Mouse (Mus musculus) 3134 (cell line): ENCODE measurements around the gene Pde1a.

Experiments used
- DNase-seq: peaks from one replicate; pipeline ENCODE4 v3.0.0-alpha.2; 2011; ENCODE audit warnings: low spot score; ENCODE audit not compliant: insufficient read length; ENCODE audit errors: extremely low read depth

Gene Pde1a

GRCm38 (mm10) chr2:80054042-80054441 is 75.2 kb downstream of the Pde1a start:
- no peak for DNase-seq

- no peak for DNase-seq
Measured at GRCm38 (mm10) chr2:80046751-80047513, 82.3 kb downstream of the Pde1a start.

DNA sequence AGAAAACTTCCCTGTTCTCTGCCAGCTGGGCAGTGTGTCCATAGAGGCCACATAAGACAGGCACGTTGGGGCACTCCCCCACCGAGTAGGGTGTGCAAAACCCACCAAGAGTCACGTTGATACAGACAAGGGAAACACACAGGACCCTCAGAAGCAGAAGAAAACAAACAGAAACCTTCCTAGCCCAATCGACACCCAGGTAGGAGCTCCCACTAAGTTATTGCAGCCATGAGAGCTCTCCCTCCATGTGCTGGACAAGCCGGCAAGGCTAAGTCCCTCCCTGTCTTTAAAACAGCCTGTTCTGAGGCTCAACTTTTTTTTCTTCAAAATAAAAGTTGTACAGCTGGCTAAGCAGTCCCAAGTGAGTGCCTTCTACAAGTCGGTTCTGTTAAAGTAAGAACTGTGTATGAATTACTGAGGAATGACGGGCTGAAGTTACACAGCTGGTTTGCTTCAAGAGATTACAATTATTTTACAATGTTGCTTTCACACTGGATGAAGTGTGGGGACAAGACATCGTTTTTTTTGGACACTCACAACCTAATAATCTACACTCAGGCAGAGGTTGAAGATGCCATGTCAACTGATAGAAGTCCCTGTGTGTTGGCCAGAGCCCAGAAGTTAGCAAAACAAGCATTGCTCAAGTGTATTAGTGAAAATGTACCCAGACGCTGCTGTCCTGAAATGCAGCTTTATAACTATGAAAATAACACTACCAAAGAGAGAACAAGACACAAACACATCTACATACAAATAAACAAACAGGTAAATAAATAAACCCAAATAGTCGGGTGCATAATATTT is 90.4 kb downstream of the Pde1a start:
- no peak for DNase-seq

GRCm38 (mm10) chr2:80037971-80038370 is 91.3 kb downstream of the Pde1a start:
- no peak for DNase-seq

DNA sequence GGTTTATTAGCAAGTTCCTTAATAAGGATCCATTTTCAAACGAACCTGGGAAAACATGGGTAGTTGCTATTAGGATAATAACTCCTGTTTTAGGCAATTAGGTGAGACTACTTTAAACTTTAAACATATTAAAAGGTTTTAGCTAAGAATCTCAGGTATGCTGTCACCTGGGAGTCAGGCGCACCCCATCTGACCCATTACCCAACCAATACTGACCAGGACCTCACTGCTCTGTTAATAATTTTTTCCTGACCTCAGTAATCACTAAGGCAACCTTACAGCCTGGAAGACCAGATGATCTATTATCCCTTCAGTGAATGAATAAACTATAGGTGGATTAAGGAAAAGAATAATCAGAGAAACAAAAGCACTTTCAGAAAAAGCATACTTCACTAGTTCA is 100.2 kb downstream of the Pde1a start:
- DNase-seq: no peak

DNA sequence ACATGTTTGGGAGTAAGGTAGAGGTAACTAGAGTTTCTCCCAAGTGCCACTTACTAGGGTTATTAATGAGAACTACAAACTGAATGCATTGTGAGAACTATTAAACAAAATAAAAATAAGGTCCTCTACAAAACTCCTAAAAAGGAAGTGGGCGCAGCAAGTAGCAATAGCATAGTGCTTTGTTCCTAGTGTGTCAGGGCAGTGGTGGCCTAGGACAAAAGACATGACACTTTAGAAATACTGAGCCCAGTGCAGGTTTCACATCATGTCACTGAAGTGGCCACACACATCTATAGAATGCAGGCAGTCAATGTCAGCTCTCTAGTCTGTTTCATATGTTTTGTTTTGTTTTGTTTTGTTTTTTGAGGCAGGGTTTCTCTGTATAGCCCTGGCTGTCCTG is 103.2 kb downstream of the Pde1a start:
- no peak for DNase-seq

DNA sequence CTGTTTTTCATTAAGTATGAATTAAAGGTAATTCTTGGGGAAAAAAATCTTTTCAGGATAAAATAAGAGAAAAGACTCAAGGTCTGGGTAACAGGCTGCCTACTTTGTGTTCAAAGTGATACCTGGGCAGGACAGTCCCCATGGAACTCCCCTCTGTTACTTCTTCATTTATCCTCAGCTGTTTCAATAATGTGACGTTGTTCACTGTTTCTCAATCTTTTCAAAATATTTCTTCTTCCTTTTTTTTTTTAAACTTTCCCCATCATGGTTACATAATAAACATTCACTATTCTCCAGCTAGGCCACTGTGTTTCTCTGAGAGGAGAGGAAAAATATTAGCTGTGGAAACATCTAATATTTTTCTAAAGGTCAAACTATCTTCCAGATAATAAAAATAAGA is 103.7 kb downstream of the Pde1a start:
- DNase-seq: no peak

DNA sequence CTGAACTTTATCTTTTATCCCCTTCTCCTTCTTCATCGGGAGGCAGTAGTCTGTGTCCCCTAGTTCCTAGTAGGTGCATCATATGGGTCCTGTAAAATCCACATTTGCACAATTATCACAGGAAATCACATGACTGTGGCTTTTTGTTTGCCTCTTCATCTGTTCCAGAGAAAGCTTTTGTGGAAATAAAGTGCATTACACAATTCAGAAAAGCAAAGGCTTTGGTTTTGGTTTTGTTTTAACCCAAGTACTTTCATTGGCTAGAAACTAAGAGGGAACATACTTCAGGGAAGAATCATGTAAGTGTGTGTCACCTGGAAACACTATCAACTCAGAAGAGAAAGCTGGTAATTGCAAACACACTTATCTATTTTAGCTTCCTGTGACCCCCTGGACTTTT is 104.2 kb downstream of the Pde1a start:
- DNase-seq: no peak

DNA sequence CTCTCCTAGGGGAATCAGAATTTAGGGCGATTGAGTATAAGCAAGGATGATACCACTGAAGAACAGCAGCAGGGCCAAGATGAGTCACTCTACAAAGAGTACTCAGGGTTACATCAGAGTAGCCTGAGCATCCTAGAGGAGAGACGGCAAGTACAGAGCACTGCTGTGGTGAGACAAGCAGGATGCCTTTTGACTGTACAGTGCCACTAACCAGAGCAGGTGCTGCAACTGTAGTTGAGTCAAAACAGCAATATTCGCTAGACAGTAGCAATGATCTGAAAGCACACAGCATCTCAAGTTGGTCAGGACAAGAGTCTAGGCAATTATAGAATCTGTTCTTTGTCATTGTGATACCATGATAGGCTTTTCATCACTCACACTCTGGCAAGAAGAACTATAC is 115.1 kb downstream of the Pde1a start:
- no peak for DNase-seq

DNA sequence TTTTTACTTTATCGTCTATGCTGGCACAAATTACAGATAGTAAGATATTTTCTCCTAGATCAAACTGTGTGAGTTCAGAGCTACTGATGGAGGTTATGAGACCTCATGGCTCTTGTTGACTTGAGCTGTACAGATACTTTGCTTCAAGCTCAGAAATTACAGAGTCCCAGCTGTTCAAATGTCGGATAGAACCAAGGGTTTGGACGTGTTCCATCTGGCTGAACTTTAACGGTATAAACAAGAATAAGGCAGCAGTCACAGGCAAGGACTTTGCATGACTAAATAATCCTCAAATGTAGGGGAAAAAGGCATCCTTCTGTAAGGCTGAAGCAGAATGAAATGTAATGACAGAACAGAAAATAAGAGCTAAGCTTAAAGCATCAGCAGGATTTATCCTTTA is 116.2 kb downstream of the Pde1a start:
- no peak for DNase-seq

DNA sequence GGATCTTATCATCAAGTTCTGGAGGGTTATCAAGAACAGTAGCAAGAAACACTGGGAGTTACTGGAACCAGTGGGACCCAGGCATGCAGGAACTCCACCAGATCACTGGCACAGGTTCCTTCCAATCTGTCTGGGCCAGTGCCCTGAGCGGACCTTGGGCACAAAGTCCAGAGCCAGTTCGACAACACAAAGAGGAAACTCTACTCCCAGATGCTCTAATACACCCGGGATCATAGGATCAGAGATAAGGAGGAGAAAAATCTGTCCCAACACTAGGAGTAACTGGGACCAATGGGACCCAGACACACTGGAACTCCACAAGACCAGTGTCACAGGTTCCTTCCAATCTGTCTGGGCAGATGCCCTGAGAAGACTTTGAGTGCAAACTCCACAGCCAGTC is 130.1 kb downstream of the Pde1a start:
- no peak for DNase-seq

GRCm38 (mm10) chr2:79998460-79998859 is 130.8 kb downstream of the Pde1a start:
- no peak for DNase-seq

GRCm38 (mm10) chr2:79991642-79992041 is 137.6 kb downstream of the Pde1a start:
- no peak for DNase-seq

- DNase-seq: no peak
Measured at GRCm38 (mm10) chr2:79983778-79984177, 145.5 kb downstream of the Pde1a start.

DNA sequence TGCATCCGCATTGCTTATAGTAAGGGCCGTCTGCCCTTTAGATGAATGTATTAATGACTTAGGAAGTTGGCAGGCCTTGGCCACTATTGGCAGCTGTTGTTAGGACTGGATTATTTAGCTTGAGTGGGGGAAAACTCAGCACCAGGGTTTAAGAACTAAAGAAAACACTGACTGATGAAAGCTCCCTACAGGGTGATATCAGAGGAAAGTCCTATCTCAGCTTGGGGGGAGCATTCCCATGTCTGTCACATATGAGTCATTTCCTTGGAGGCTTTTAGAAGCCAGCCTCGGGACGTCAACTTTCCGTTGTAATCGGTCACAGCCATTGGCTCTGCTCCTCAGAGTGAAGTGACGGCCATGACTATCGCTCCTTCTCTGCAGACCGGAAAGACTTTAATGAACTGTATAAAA is 146.0 kb downstream of the Pde1a start:
- peak; percentile 34 for DNase-seq

DNA sequence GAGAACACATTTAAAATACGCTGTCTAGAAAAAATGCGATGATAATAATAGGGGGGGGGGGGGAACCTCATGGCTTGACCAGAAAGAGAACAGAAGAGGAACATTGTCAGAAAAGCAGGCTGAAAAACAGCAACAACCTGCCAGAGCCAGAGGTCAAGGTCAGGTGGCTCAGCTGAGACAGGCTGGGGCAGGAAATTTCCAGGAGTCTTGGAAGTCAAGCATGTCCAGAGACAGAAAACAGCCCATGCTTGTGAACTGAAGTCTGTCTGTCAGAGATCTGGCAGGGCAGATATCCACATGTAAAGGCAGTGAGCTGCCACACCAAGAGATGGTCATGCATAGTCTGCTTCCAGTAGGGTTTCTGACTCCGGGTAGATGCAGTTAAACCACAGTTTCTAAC is 147.5 kb downstream of the Pde1a start:
- DNase-seq: no peak

- DNase-seq: no peak
Measured at GRCm38 (mm10) chr2:79978992-79979391, 150.3 kb downstream of the Pde1a start.

DNA sequence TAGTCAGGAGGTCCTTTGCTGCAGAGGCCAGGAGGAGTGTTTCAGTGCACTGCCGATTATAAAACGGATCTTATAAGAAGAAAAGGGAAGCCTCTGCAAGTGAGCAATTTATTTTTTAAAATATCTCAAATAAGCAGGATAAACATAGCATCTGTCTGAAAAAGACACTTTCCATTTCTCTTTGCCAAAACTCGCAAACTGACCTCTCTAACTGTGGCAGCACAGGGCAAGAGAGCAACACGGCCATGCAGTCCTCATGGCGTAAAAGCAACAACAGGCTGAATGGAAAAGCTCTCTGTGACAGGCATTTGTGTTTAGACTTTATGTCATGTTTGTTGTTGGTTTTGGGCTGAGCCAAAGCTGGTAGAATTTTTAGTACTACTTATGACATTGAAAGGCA is 152.0 kb downstream of the Pde1a start:
- no peak for DNase-seq

- DNase-seq: no peak
Measured at GRCm38 (mm10) chr2:79975947-79976346, 153.3 kb downstream of the Pde1a start.

DNA sequence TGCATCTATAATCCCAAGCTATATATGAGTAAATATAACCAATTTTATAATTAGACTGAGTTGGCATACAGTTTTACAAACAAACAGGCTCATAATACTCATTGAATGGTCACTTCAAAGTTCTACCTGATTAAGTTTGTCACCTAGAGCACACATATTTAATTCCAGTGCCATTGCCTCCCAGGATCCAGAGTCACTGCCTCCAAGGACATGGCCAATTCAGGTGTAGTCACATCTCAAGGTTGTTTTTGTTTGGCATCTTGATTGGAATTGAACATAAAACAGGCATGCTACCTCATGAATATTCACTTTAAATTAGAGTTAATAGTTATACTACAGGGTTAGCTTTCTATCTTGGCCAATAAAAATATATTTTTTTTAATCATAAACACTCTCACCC is 157.0 kb downstream of the Pde1a start:
- DNase-seq: no peak

- no peak for DNase-seq
Measured at GRCm38 (mm10) chr2:79969594-79969993, 159.7 kb downstream of the Pde1a start.
